Mouse (Mus musculus) 416B (cell line): ENCODE results near the gene Rbbp7.

Experiments used
- DNase-seq: peaks from one replicate; pipeline ENCODE4 v3.0.0; 2011; ENCODE audit warnings: low read depth

Gene Rbbp7

GRCm38 (mm10) chrX:162828016-162828415 is 67.8 kb downstream of the Rbbp7 start:
- DNase-seq = peak; percentile 50
